Mouse (Mus musculus) CH12.LX (cell line): ENCODE measurements at regions not wholly inside any gene's neighbourhood (a gene's known extent, or its start where the extent isn't known, plus 50 kb on each side); places are given as distances from the start of the nearest gene placed in this dataset.

Experiments used
- BHLHE40 ChIP-seq: IDR thresholded peaks from 2 replicates; pipeline ENCODE4 v1.6.1; 2011; ENCODE audit warnings: mild to moderate bottlenecking, low read depth, low read length, improper control_type of control experiment
- CTCF ChIP-seq, 2 experiments: IDR thresholded peaks in 1 of 2; conservative IDR thresholded peaks in 1 of 2; 2 replicates each; pipeline ENCODE4 v1.5.1; 2011 to 2012; ENCODE audit warnings: low read depth in 2 of 2, low read length in 2 of 2, improper control_type of control experiment in 1 of 2, inconsistent platforms in 1 of 2, mild to moderate bottlenecking in 1 of 2, moderate library complexity in 1 of 2
- JUND ChIP-seq: conservative IDR thresholded peaks from 2 replicates; pipeline ENCODE4 v1.6.1; 2011; ENCODE audit warnings: low read depth, low read length, improper control_type of control experiment
- POLR2A ChIP-seq: IDR thresholded peaks from 2 replicates; pipeline ENCODE4 v1.6.1; 2011; ENCODE audit warnings: low read depth, mild to moderate bottlenecking, improper control_type of control experiment, low read length
- POLR2AphosphoS2 ChIP-seq: IDR thresholded peaks from 2 replicates; pipeline ENCODE4 v1.6.1; 2011; ENCODE audit warnings: low read depth, low read length, improper control_type of control experiment

DNA sequence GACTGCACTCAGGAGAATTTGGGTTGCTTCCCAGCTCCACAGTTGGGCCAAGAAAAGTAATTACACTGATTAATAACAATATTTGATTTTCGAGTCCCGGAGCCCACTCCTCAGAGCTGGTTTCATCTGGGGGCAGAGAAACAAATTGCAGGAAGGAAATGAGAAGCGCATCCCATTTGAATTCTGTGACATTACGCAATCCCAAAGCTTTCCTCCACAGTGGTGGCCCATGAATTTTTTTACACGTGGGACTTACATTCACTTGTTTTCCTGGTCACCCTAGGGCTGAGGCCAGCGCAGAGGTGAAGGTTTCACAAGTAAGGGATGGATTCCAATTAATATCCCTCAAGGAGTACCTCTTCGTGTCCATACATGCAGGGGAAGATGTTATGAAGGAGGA is 556.3 kb upstream of the Nrp1 start:
- no peak for TF ChIP-seq CTCF (conservative IDR thresholded peaks at IDR 0.05 in 1 of 2, IDR thresholded peaks at IDR 0.05 in 1 of 2; ENCODE audit: low read depth in 2 of 2, low read length in 2 of 2)
- TF ChIP-seq JUND: no peak
- no peak for TF ChIP-seq POLR2A
- TF ChIP-seq POLR2AphosphoS2: no peak
- no peak for TF ChIP-seq BHLHE40
